Mouse (Mus musculus) embryo, embryonic 9.5 days (tissue): Measurements from ENCODE around the gene Otud7b.

Source experiments
- DNase-seq: peaks from one replicate; pipeline ENCODE4 v3.0.0-alpha.2; 2017; ENCODE audit errors: extremely low spot score

The Otud7b gene

DNA sequence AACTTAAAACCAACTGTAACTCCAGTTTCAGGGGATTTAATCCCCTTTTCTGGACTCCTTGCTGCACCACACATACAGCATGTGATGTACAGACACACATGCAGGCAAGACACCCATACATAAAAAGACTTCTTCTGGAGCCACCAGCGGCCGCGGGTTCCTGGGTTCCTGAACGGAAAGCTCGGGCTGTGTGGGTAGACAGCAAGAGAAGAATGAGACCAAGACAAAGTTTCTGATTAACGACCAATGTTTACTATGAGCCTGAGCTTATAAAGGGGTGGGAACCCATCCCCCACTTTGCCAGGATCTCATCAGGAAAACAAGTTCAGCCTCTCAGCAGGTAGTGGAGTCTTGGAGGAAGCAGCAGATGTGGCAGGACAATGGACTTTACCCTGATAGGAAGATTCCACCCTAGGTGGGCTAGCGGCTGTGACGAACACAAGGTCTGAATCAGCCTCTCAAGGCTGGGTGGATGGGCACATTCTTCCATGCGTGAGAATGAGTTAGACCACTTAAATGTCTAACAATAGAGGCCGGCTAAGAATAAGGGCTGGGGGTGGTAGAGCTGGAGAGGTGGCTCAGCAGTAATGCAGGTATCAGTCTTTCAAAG, 20.1 kb upstream of the Otud7b start:
- no peak for DNase-seq

DNA sequence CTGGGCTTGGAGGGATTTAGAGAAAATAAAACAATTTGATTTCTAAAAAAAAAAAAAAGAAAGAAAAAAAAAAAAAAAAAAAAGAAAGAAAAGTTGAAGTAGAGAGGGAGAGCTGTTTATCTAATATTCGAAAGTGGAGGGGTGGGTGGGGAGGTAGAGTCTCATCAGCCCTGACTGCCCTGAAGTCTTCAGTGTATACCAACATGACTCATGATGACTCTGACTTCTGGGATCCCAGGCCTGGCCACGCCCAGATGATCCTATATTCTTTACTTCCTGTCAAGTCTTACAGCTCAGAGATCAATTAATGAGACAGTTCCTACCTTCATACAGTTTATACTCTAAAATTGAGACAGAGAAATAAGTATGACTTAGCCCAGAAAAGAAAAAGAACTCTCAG, 17.1 kb upstream of the Otud7b start:
- DNase-seq: no peak

DNA sequence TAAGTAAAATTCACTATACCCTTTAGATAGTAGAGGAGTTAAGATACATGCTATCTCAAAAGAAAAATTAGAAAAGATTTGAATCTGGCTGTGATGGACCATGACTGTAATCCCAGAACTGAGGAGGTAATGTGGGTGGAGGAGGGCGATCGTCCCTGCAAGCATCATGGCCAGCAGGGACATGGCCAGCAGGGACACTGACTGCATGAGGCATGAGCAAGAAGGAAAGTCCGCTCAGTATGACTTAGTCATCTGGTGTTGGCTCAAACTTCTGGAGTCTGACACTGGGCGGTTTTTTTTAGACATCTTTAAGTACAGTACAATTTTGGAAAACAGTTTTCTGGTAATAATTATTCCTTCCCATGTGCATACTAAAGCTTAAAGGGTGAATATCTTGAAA, 16.5 kb upstream of the Otud7b start:
- no peak for DNase-seq

DNA sequence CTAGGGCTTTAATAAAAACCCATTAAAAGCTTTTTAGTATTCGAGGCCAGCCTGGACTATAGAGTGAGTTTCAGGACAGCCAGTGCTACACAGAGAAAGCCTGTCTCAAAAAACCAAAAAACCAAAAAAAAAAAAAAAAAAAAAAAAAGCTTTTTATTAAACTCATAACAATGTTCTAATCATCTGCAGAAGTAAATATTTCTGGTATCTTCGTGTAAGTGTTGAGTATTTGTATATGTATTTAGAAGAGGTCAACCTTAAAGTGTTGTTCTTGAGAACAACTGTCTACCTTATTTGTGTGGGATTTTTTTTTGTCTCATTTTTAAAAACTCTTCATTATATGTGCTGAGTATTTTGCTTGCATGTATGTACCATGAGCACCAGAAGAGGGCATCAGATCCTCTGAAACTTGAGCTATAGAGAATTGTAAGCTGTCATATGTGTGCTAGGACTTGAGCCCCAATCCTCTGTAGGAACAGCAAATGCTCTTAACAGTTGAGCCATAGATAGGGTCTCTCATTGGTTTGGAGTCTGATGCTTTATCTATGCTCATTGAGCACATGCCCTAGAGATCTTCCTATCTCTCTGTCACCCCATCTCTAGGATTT, 14.3 kb upstream of the Otud7b start:
- no peak for DNase-seq

DNA sequence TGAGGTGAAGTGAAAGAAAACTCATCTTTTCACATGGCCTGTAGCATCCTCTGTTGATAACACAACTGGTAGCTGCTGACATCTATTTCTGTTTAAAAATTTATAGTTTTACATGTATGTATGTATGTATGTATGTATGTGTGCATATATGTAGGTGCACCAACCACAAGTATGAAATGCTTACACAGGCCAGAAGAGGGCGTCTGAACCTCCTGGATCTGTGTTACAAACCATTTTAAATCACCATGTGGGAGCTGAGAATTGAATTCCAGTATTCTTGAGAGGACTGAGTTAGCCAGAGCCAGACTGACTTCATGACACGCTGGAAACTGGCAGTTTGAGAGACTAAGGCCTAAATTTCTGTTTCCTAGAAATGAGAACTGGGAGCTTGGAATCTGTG, 13.2 kb upstream of the Otud7b start:
- no peak for DNase-seq

DNA sequence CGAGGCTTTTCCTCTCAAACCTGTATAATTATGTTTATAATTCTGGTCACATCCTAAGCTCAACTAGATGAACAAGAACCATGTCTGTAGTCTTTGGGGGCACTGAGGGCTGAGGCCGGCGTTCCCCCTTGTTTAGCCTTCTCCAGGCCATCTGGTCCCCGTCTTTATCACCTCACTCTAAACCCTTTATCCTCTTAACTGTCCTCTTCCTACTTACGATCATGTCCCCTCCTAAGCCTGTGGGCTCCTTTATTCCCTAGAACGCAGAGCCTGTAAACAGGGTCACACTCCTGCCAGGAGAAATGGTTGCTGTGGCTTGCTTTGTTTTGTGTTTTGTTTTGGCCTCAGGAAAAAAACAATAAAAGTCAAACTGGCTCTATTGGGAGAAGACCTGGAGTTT, 12.4 kb upstream of the Otud7b start:
- no peak for DNase-seq

DNA sequence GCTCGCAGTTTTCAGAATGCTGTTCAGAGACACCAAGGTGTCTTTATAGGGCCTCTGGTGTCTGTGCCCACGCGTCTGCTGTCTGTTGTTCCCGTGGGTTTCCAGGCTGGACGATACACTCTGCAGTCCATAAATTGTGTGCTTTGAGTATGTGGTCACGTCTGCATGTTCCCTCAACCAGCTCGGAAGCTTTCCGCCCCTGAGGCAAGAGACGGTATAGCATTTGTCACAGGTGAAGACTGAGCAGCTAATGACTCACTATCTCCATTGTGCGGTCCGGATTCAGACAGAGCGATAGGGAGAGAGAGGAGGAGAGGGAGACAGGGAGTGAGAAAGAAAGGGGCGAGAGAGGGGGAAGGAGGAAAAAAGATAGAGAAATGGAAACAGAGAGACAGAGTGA, 10.8 kb upstream of the Otud7b start:
- no peak for DNase-seq

DNA sequence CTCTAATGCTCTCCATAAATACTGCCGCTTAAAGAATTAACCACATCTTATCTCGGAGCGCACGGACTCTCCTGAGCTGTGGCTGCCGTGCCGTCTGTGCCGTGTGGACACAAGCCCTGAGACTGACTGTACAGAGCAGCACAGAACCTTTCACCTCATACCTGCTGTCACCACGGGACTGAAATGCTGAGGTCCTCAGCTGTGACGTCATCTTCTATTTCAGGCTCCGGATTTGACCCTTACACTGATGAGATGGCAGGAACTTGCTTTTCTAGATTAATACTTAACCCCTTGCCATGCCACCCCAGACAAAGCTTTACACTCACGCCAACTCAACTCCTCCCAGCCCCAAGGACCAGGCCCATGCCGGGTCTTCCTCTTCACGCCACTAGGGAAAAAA, 10.1 kb upstream of the Otud7b start:
- DNase-seq: no peak

DNA sequence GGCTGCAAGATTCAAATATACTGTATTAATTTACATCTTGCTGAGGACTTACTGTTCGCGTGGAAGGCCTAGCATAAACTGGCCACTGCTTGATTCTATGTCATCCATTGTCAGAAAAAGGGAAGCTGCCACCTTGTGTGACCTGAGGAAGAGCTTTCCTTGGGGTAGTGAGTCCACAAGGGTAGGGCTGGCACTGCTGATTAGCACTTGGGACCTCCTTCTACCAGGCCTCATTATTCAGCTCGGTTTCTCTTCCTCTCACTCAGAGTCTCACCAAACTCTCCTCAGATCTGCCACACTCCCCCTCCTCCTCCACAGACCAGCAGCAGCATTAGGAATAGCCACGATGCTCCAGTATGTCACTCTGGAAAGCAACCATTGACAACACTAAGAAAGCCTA, 6.2 kb upstream of the Otud7b start:
- no peak for DNase-seq

DNA sequence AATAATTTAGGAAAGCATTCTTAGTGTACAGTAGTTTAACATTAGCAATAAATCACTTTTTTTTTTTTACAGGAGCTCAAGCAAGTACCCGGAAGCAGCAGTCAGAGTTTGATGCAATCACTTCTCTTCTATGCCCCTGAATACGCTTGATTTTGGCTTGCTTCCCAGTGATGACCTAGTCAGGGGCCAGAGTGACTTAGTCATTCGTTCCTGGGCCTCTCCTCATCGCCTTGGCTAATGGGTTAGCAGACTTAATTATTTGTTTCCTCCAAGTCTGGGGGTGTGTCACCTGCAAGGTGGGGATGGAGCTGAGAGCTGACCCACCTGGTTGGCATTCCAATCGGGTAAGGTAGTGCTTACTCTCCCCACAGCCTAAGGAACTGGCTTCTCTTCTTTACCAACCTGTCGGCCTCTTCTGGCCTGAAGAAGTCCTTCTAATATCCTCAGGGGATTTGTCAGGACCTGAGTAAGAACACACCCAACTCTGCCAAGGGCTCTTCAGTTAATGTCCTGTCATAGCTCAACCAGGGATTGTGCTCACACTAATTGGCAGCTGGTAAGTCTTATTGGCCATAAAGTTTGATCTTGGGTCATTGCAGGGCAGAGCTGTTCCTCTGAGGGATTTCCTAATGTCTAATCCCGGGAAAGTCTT, 5.6 kb upstream of the Otud7b start:
- no peak for DNase-seq

DNA sequence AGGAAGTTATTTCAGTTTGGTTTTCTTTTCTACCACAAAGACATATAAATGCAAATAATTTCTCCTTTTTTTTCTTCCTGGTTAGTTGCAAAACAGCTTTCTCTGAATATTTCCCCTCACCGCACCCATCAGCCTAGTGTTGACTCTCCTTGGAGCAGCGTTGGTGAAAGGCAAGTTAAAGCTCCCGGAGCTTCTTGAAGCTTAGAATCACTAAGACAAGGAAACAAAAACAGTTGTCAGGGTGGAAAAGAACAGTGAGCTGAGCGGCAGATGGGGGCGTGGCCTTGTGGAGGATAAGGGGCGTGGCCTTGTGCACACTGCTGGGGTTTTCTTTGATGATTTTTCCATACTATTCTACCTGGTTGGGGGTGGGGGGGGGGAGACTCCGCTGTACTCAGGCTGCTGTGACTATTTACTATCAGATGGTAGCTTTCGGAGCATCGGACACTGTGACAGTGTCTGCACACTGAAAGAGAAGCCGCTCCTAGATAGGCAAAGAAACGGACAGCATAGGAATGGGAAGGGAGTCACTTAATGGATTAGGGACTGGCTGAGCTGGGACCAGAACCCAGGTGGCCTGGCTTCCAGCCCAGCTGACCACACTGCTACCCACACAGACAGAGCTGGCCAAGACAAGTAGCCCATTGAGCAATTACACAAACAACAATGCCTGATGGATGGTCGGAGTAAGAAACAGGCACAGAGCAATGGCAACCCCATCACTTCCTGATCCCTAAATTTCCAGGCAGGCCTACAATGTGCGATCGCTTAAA, 2.0 kb upstream of the Otud7b start:
- peak; percentile 60 for DNase-seq

DNA sequence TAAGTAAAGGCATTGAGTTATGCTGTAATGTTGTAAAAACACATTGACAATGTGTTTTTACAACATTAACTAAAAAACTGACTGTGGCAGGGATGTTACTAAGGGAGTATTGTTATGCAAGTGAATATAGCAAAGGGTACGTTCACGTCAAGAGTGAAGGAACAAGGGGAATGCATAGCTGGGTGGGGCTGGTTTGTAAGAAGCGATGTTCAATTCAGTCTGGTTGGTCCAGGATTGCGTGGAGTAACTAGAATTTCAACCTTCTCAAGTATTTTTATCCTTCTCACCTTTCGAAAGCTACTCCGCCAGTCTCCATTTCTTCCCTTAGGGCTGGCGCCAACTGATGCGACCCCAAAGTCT, 446 bp upstream of the Otud7b start:
- DNase-seq: no peak

DNA sequence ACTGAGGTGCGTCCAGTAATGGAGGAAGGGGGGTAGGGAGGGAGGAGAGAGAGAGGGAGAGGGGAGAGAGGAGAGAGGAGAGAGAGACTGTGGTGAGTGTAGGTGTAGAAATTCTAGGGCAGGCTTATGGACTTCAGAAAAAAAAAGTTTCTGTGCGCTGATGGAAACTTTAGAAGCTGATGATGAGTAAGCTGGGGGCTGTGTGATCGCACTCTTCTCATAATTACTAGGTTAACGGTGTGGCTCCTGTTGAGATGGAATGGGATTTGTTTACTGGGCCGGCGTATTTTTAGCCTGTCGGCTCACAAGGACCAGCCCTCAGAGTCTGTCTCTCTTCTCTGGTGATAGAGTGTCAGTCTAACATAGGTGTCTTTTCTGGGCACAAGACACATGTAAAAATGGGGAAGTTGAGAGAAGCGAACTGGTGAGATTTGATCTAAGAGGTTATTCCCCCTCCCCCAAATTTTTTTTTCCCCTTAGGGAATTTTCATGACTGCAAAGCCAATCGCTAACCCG, 963 bp downstream of the Otud7b start:
- DNase-seq: peak; percentile 20

DNA sequence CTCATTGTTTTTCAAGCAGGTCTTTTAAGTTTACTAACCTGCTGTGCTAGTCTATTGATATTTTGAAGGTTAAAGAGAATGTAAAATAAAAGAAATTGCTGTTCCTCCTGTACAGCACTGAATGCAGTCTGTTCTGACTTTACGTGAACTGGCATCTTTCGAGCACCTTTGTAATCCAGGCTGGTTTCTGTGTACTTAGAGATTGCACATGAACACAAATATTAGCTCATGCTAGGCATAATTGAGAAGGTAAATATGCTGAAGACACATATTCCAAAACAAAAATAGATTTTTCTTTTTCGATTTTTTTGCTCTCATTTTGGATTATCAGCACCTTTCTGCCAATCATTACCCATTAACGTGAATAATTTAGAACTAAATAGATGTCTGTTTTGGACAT, 1.8 kb downstream of the Otud7b start:
- DNase-seq: no peak

DNA sequence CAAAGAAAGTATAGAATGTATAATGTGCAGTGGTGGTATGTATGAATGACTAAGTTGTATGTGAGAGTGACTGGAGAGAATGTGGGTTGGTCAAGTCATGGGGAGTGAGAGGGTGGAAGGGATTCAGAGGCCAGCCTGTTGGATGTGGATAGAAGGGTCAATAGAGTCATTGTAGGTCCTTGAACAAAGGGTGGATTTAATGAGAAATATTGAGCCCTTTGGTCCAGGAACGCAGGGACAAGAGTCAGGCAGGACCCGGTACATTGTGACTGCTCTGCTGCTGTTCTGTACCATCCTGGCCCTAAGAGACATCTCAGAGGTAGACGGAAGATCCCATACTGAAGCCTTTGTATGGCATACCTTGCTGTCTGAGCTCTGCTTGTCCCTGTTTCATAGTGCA, 4.0 kb downstream of the Otud7b start:
- no peak for DNase-seq

DNA sequence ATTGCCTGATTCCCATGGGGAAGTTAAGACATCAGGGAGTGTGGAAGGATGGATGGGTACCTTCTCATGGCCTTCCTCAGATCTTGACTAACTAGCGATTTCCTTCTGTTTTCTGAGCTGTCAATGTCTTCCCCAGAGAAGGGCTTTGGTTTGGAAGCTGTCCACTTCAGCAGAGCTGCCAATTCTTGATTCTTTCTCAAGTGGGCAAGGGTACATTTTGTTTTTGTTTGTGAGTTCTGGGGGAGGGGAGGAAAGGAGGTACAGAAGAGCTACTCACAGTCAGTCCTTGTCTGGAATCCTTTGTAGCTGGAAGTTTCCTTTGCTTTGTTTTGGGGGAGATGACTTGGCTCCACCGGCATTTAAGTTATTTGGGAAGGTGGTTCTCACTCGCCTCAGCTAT, 8.9 kb downstream of the Otud7b start:
- DNase-seq: no peak

DNA sequence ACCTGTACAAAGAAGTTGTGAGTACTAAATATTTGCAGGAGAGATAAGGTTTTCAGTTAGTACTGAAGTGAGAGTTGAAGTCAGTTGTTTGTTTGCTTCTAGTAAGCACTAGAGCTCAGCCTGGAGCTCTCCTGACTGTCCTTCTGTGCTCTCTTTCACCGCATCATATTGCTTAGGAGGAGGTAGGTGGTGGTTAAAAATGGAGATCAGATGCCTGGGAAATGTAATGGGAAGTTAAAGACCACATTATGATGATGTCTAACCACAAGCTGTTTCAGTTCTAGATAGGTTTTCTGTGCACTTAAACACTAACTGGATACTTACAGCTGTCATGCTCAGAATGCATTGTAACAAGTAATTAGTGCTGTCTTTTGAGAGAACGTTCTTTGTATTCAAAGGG, 13.8 kb downstream of the Otud7b start:
- DNase-seq: no peak

DNA sequence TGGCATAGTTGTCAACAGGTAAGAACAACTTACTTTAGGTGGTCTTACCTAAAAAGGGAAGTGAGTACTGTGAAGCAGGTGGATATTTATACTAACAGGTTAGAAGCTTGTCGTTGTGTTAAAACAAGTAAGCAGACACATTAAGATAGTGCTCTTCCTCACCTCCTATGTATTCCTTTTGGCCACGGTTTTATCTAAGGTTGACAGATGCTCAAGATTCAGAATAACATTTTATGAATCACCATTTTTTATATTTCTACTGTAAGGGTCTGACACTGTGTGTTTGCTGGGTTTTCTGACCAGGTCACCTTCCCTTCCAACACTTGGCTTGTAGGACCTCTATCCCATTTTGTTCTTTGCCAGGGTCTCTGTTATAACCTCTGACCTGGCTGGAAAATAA, 14.4 kb downstream of the Otud7b start:
- no peak for DNase-seq

DNA sequence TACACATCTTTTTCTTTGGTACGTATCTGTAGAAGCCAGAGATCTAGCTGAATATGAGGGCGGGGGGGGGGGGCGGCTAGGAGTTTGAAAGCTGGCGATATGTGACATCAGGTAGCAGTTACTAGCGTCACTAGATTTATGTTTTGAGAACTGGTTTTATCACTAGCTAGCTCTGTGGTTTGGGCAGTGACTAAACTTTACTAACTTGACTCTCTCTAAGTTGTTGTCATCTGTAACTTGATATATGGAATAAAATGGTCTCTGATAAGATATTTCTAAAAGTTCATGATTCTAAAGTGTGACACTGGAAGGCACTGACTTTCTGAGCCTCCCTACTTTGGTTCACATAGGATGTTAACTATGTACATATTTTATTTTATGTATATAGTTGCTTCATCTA, 19.9 kb downstream of the Otud7b start:
- no peak for DNase-seq

DNA sequence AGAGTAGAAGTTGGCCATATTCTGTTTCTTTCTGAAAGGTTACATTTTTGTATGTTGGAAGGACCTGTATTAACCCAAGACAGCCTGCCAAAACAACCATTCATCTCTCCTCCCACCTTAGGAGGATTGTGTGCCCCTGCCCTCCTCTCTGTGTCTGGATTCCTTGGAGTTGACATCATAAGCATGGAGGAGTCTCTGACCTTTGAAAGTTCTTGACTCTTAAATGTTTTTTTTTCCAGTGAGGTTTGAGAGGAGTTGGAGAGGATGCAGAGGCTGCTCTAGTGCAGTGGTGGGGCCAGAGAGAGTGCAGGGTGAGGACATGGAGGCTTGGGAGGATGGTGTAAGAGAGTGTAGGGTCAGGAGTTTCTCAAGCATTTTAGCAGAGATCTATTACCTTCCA, 23.8 kb downstream of the Otud7b start:
- no peak for DNase-seq

DNA sequence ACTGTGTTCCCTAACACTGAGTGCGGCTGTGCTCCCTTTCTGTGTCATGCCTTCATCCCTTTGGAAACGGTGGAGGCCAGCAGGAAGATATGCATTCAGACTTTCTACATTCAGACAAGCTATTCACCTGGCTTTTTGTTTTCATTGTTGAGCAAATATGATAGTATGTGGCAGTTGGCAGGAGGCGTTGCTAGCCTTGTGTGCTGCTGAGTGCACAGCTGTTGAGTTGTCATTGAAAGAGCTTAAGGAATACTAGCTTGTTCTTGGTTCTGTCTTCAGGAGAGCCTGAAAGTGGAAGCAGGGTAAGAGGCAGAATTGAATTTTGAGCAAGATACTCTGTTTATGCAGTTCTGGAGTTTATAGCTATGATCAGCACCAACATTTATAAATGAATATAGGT, 28.2 kb downstream of the Otud7b start:
- DNase-seq: no peak

DNA sequence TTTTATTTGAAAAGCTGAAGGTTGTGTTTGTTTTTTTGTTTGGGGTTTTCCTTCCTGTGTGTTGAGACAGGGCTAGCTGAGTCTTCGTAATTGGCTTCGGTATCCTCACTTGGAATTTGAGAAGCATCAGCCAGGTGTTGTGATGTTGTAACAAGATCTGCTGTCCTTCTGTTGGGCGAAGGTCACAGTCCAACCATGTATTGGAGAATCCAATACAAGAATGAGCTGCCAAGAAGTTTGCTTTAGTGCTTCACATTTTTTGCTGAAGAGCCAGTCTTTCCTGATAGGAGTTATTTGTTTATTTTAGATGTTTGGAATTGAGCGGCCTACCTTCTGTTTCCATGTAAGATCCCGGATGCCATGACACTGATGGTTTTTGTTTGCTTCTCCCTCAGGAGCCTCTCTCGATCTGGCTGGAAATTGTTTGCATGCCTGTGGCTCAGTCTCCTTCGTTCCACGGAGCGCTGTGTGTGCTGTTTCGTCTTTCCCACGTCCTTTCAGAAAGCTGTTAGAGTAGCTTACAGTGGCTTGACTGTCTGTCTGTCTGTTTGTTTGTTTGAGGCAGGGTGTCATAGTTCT, 29.1 kb downstream of the Otud7b start:
- DNase-seq: no peak
